Mouse (Mus musculus) spleen, adult 2 months (tissue): ENCODE results near the gene Myo3b. TPM values are rescaled to one million over a fixed set of nuclear protein-coding genes. Genes with fewer than 3 reads are reported as not detected.

ENCODE experiments used
- DNase-seq, 2 experiments: peaks; one replicate each; pipeline versions ENCODE4 v3.0.0 to v3.0.0-alpha.2; 2012 to 2021; ENCODE audit warnings: low spot score in 2 of 2, low read depth in 1 of 2
- H3K27ac ChIP-seq: fragments of 200-500 bp; 2 replicates; pipeline ENCODE4 v1.5.1; 2012; ENCODE audit warnings: low read length, inconsistent platforms; ENCODE audit not compliant: insufficient read depth
- H3K27me3 ChIP-seq: fragments of 200-500 bp; 2 replicates; pipeline ENCODE4 v1.6.1; 2012; ENCODE audit warnings: mild to moderate bottlenecking, moderate library complexity, low read length, inconsistent platforms; ENCODE audit not compliant: control insufficient read depth, insufficient read depth
- H3K36me3 ChIP-seq: fragments of 200-500 bp; 2 replicates; pipeline ENCODE4 v1.6.1; 2012; ENCODE audit warnings: mild to moderate bottlenecking, low read length, inconsistent platforms; ENCODE audit not compliant: control insufficient read depth, insufficient read depth
- H3K4me1 ChIP-seq: fragments of 200-500 bp; 2 replicates; pipeline ENCODE4 v1.6.1; 2011; ENCODE audit warnings: inconsistent platforms; ENCODE audit not compliant: control insufficient read depth, insufficient read depth, insufficient read length
- H3K4me3 ChIP-seq: fragments of 200-500 bp; 2 replicates; pipeline ENCODE4 v1.5.1; 2011; ENCODE audit warnings: mild to moderate bottlenecking, inconsistent platforms; ENCODE audit not compliant: insufficient read depth, insufficient read length; ENCODE audit errors: extremely low read depth
- CTCF ChIP-seq: fragments of 200-500 bp; IDR thresholded peaks from 2 replicates; pipeline ENCODE4 v1.5.1; 2011; ENCODE audit warnings: mild to moderate bottlenecking, inconsistent platforms; ENCODE audit not compliant: insufficient read depth, insufficient read length, insufficient replicate concordance; ENCODE audit errors: extremely low read depth
- POLR2A ChIP-seq: fragments of 200-500 bp; IDR thresholded peaks from 2 replicates; pipeline ENCODE4 v1.6.1; 2011; ENCODE audit warnings: low read depth, low read length, inconsistent platforms
- WGBS: fragments of 180-500 bp; shearing (Covaris S2); methylation state at CpG from one replicate; pipeline ENCODE4 v1.1.7; 2018; 5-methylcytosine and 5-hydroxymethylcytosine counted together
- polyA plus RNA-seq: library from polyadenylated mRNA; depleted of rRNA; stranded (reverse); fragments of >200 nt; gene quantifications from 2 replicates; pipeline ENCODE4 v1.2.3, GENCODE M21; 2012

The Myo3b gene
- polyA plus RNA-seq, 1 experiment = 0.20 TPM

DNA sequence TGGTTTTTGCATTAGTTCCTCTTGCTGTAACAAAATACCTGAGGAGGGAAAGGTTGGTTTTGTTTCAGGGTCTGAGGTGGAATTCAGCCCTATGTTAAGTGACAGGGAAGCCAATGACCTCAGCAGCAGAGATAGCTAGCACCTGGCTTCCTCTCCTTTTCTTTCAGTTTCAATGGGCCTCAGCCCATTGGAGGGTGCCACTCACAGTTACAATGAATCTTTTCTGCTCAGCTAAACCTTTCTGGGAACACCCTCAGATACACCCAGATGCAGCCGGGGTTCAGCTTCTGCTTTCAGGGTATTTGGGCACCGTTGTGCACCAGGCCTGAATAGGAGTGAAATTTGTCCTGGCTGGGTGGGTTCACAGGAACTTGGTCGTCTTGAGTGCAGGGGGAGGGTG lies 53.7 kb downstream of the Myo3b start:
- DNase-seq = peak; percentile 66
- TF ChIP-seq POLR2A (no peak), CTCF (no peak)
- peak overlapping the region; percentile 48; the same call in 1 of the 2 replicates for H3K27ac ChIP-seq
- no peaks in the 10 kb centered on the region for H3K27me3 ChIP-seq
- no peak overlapping the region for H3K4me3 ChIP-seq
- H3K4me1 ChIP-seq = peaks cover 21% of the 10 kb centered on the region; the same call in 1 of the 2 replicates
- H3K36me3 ChIP-seq = no peaks in the 10 kb centered on the region
- WGBS = 5% methylated on average over 3 of the region's 3 CpGs

DNA sequence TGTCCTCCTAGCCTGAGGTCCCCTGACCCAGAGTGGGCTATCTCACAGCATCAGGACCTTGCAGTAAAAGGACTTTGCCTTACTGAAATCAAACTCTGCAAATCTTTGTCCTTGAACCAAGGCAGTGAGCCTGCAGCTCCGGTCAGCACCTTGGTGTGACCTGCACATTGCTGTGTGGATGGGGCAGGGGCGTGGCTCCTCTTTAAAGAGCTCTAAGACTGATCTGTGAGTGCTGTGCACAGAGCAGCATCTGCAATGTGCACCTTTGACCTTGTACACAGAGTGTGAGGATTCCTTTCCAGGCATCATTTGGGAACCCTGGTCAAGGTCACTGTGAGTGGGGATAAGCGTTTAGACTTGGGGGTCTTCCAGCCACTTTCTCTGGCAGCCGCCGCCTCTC lies 55.5 kb downstream of the Myo3b start:
- TF ChIP-seq POLR2A (no peak), CTCF (no peak)
- WGBS = 90% methylated on average over 5 of the region's 5 CpGs
- peaks cover 21% of the 10 kb centered on the region; the same call in 1 of the 2 replicates for H3K4me1 ChIP-seq
- H3K4me3 ChIP-seq = no peak overlapping the region
- no peak for DNase-seq
- no peak overlapping the region for H3K27ac ChIP-seq
- no peaks in the 10 kb centered on the region for H3K36me3 ChIP-seq
- no peaks in the 10 kb centered on the region for H3K27me3 ChIP-seq

DNA sequence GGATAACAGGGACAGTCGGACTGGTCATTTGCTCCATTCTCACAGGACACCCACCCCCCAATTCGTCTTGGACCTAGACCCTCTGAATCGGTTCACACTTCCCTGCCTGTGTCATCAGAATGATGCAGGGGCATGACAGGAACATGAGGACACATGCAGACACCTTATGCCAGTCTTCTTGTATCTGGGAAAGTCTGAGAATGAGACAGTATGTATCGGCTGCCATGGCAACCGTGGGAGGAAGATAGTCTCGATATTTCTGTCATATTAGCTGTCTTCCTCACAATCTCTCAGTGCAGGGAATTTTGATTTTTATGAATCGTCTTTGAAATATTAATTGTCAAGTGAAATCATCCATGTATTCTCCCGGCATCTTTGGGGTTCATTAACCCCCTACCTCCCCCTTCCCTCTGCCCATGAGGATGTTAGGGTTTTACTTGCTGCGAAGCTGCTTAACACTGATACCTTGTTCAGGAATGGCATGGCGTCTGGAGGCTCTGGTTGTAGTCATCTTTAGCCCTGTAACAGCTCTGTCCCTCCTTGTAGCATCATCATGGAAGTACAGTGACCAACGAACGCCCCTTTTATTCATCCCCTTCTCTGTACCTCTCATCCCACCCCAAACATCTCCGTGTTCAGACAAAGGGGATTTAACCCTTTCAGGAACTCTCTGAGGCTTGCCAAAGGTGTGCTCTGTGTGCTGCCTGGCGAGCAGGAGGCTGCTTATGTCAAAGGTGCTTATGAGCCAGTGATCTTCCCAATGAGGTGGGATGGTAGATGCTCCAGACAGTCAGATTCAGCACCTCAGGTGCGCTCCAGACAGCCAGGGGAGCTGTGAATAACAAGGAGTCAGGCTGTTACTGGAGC lies 58.5 kb downstream of the Myo3b start:
- Histone ChIP-seq H3K27ac (no peak overlapping the region), H3K4me1 (peaks cover 6% of the 10 kb centered on the region; the same call in 1 of the 2 replicates), H3K27me3 (no peaks in the 10 kb centered on the region), H3K4me3 (no peak overlapping the region), H3K36me3 (no peaks in the 10 kb centered on the region)
- TF ChIP-seq CTCF (no peak), POLR2A (no peak)
- WGBS = 82% methylated on average over 15 of the region's 15 CpGs
- no peak for DNase-seq

DNA sequence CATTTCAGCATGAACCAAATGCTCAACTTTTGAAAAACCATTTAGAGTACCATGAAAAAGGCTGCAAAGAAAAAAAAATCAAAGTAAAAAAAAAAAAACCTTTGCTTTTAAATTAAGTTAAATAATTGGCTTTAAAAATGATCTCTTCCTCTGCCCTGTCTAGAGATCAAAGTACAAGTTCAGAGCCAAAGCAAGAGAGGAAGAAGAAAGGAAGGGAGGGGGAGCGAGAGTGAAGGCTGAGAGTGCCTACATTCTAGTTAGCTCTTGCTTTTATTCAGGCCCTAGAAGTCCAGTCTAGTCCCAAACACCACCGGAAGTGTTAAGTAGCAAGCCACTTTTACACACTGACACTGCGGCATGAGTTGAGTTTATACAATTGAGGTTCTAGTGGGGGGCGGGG lies 60.5 kb downstream of the Myo3b start:
- H3K27me3 ChIP-seq = no peaks in the 10 kb centered on the region
- H3K36me3 ChIP-seq = no peaks in the 10 kb centered on the region
- no peak overlapping the region for H3K4me3 ChIP-seq
- no peak for DNase-seq
- no peaks in the 10 kb centered on the region for H3K4me1 ChIP-seq
- TF ChIP-seq CTCF = no peak
- TF ChIP-seq POLR2A = no peak
- no peak overlapping the region for H3K27ac ChIP-seq
- WGBS = 74% methylated on average over 4 of the region's 4 CpGs

DNA sequence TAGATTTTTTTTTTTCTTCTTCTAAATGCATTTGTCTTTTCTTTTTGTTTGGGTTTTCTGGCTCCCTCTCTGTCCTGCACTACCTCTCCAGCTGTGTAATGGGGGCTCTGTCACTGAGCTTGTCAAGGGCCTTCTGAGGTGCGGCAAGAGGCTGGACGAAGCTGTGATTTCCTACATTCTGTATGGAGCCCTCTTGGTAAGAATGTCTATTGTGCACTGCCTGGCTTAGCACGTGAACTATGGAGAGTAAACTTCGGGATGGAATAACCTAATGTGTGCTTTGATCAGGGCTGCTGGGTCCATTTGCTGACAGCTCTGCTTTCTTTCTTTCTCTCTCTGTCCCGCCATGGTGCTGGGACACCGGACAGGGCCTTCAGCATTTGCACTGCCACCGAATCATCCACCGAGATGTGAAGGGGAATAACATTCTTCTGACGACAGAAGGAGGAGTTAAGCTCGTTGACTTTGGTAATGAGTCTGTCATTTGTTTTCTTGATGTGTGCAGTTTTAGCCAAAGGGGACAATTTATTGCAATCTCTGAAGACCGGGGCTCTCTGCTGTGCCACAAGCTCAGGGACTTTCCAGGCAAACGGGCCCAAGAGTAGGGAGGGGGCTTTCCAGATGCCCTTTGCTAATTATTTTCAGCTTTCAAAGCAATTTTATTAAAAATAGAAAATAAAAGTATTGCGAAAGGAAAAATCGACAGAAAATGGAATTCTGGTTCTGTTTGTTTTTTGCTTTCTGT lies 66.5 kb downstream of the Myo3b start:
- Histone ChIP-seq H3K27me3 (no peaks in the 10 kb centered on the region), H3K4me1 (no peaks in the 10 kb centered on the region; the same call in 1 of the 2 replicates), H3K36me3 (no peaks in the 10 kb centered on the region), H3K4me3 (no peak overlapping the region), H3K27ac (peak overlapping the region; percentile 8; the same call in 1 of the 2 replicates)
- TF ChIP-seq POLR2A = no peak
- TF ChIP-seq CTCF = no peak
- no peak for DNase-seq
- 67% methylated on average over 14 of the region's 14 CpGs for WGBS

DNA sequence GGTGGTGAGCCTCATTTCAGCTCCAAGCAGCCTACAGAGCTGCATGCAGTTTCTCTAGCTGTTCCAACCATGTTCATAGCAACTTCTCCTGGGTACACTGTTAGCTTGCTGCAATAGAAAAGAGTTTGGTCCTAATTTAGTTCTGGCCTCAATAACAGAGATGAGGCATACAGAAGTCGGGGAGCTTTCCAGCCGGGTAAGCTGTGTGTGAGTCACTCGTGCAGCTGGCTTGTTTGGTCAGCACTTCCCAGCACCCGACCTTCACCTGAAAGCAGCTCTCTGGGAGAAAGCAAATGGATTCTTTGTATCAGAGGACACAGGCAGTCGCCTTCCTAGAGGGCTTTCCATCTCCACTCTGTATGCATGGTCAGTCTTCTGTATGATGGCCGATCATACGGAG lies 70.1 kb downstream of the Myo3b start:
- no peaks in the 10 kb centered on the region for H3K27me3 ChIP-seq
- no peak for DNase-seq
- no peak for TF ChIP-seq CTCF
- no peak for TF ChIP-seq POLR2A
- H3K4me3 ChIP-seq = no peak overlapping the region
- no peaks in the 10 kb centered on the region for H3K36me3 ChIP-seq
- 80% methylated on average over 7 of the region's 7 CpGs for WGBS
- no peak overlapping the region for H3K27ac ChIP-seq
- H3K4me1 ChIP-seq = no peaks in the 10 kb centered on the region; the same call in 1 of the 2 replicates
